Mouse (Mus musculus) CH12.LX (cell line): ENCODE results near the gene Tfap2e.

Source experiments
- CHD1 ChIP-seq: IDR thresholded peaks from 2 replicates; pipeline ENCODE4 v1.6.1; 2012; ENCODE audit warnings: low read depth, low read length, improper control_type of control experiment, inconsistent platforms
- CHD2 ChIP-seq: IDR thresholded peaks from 2 replicates; pipeline ENCODE4 v1.6.1; 2011; ENCODE audit warnings: low read length, improper control_type of control experiment
- CTCF ChIP-seq, 2 experiments: IDR thresholded peaks in 1 of 2; conservative IDR thresholded peaks in 1 of 2; 2 replicates each; pipeline ENCODE4 v1.5.1; 2011 to 2012; ENCODE audit warnings: low read depth in 2 of 2, low read length in 2 of 2, improper control_type of control experiment in 1 of 2, inconsistent platforms in 1 of 2, mild to moderate bottlenecking in 1 of 2, moderate library complexity in 1 of 2
- GABPA ChIP-seq: IDR thresholded peaks from 2 replicates; pipeline ENCODE4 v1.6.1; 2012; ENCODE audit warnings: low read depth, low read length, improper control_type of control experiment, inconsistent platforms; ENCODE audit not compliant: insufficient replicate concordance
- MAX ChIP-seq: IDR thresholded peaks from 2 replicates; pipeline ENCODE4 v1.6.1; 2011; ENCODE audit warnings: low read length, improper control_type of control experiment
- UBTF ChIP-seq: IDR thresholded peaks from 2 replicates; pipeline ENCODE4 v1.6.1; 2012; ENCODE audit warnings: low read depth, mild to moderate bottlenecking, inconsistent platforms, low read length, improper control_type of control experiment, moderate library complexity
- USF2 ChIP-seq: conservative IDR thresholded peaks from 2 replicates; pipeline ENCODE4 v1.6.1; 2011; ENCODE audit warnings: low read depth, low read length, improper control_type of control experiment

GRCm38 (mm10) chr4:126754231-126754611, 18.2 kb upstream of the Tfap2e start:
- no peak for TF ChIP-seq CTCF (conservative IDR thresholded peaks at IDR 0.05 in 1 of 2, IDR thresholded peaks at IDR 0.05 in 1 of 2; ENCODE audit: low read depth in 2 of 2, low read length in 2 of 2)
- TF ChIP-seq MAX, result no peak
- no peak for TF ChIP-seq GABPA
- TF ChIP-seq CHD1, result no peak
- no peak for TF ChIP-seq USF2
- no peak for TF ChIP-seq CHD2
- TF ChIP-seq UBTF, result no peak
